Mouse (Mus musculus): ENCODE results near the gene Gm7138.
"Not testable (repeated sequence)": the region's sequence is repeated elsewhere in the genome, so short reads cannot be mapped to it uniquely, and the experiment has no call there.

Gm7138 gene

DNA sequence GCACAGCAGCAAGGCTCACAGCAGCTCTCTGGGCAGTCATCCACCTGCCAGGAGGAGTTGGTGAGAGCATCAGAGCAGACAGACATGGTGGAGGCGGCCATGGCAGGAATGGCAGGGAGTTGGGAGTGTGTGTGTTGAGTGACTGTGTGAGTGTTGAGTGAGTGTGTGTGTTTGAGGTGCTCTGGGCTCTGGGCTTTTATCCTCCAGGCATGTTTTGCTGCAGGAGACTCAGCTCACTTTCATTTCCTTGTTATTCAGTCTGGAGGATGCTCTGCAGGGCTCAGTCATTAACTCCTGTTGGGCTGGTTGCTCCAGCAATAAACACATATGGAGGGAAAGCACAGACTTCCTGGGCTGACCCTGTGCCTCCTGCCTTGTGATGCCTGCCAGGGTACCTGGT is at the start of gene Gm7138:
Gene Gm7138 (minus strand): TSS at position 101 of the 400 bp plus-strand sequence.
- DNase-seq (ENCODE audit: low spot score): not testable (repeated sequence)

DNA sequence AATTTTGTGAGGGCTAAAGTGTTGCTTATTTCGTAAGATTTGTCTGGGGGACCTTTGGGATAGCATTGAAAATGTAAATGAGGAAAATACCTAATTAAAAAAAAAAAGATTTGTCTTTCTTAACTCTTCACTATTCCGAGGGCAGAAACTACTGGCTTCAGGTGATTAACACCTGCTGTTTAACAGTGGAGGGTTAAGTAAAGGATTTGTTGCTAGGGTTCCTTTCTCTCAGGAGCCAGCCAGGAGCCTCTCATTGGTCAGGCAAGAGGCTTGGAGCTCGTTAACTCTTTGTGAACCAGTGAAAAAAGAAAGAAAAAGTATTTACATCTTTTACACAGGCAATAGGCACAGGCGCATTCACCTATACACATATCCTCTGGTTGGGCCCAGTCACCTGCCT is 42.5 kb upstream of the Gm7138 start:
- DNase-seq (ENCODE audit: low spot score): no peak

DNA sequence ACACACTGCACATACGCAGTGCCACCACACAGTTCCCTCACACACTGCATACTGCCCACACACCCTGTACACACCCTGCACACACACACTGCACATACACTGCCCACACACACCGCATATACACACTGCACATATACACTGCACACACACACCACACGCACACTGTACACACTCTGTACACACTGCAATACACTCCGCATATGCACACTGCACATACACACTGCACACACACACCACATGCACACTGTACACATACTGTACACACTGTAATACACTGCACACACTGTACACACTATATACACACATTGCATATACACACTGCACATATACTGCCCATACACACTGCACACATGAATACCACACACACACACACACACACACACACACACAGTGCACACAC is 41.8 kb upstream of the Gm7138 start:
- DNase-seq (ENCODE audit: low spot score): no peak

GRCm38 (mm10) chr10:77815514-77815913 is 38.8 kb upstream of the Gm7138 start:
- no peak for DNase-seq (ENCODE audit: low spot score)

GRCm38 (mm10) chr10:77814382-77814781 is 37.6 kb upstream of the Gm7138 start, which contains the start of gene Gm2696:
Gene Gm2696 (plus strand): TSS chr10:77814682.
- DNase-seq (ENCODE audit: low spot score): no peak

DNA sequence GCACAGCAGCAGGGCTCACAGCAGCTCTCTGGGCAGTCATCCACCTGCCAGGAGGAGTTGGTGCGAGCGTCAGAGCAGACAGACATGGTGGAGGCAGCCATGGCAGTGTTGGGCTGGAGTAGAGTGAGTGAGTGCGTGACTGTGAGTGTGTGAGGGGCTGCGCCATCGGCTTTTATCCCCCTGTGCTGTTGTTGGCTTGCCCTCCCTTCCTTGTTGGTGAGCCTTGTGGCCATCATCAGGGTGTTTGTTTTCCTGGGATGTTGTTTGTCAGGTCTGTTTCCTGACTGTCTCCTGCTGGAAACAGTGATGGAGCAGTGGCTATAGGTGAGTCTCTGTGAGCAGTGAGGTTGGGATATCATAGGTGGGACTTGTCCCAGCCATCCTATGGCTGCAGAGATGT is 35.0 kb upstream of the Gm7138 start, which contains the start of gene Gm9507:
Gene Gm9507 (minus strand): TSS at position 101 of the 400 bp plus-strand sequence.
- no peak for DNase-seq (ENCODE audit: low spot score)

DNA sequence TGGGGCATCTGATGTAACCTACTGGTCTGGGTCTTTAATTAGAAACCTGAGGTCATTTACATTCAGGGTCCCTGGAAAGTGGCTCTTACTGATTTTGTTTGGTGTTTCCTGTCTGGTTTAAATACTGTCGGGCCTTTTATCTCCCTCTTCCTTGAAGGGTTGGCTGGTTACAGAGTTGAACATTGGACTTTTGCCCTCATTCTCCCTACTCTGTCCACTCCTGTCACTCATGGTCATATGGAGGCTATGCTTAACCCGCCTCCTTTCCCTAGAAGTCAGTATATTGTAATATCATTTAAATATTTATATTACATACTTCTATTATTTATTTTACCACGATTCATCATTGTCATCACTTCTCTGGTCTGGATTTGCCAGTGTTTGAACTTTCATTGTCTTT is 27.4 kb upstream of the Gm7138 start:
- DNase-seq (ENCODE audit: low spot score): no peak

DNA sequence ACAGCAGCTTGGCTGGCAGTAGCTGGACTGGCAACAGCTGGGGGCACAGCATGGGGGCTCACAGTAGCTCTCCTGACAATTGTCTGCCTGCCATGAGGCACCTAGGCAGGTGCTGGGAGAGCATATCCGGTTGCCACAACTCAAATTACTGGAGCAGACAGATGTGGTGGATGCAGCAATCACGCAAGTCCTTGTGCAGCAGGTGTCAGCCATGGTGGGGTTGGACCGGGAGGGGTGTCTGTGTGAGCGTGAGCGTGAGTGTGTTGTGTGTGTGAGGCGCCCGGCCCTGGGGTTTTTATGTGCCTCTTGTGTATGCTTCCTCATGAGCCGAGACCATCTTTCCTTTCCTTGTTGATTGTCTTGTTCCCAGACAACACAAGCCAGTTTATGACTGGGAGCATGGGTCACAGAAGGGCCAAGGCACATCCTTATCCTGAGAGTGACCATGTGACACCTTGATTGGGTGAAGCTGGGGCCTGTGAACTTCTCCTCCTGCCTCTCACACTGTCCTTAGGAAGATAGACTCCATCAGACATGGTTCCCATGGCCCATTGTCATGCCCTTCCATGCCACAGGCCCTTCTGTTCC is 22.3 kb upstream of the Gm7138 start, which contains the start of gene Gm19668:
Gene Gm19668 (minus strand): TSS at position 213 of the 588 bp plus-strand sequence.
- DNase-seq (ENCODE audit: low spot score): no peak

- not testable (repeated sequence) for DNase-seq (ENCODE audit: low spot score)
Measured at GRCm38 (mm10) chr10:77798164-77798920, 21.6 kb upstream of the Gm7138 start.

DNA sequence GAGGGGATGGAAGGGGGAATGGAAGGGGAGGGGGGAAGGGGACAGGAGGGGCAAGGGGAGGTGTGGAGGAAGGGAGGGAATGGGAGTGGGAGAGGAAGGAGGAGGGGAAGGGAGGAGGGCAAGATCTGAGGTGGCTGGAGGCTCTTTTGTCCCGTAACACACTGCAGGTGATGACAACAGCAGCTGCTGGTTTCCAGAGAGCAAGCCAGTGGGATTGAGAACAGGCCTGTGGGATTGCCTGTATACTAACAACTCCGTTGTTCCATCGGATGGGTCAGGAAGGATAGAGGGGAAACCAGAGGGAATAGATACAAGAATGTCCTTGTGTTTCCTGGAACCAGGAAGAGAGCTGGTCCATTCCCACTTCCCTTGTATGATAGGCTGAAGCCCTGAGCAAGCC is 20.9 kb upstream of the Gm7138 start:
- DNase-seq (ENCODE audit: low spot score): no peak

- no peak for DNase-seq (ENCODE audit: low spot score)
Measured at GRCm38 (mm10) chr10:77794976-77795375, 18.2 kb upstream of the Gm7138 start, which contains the start of gene Gm9639. Gene Gm9639 (minus strand): TSS chr10:77795076.

DNA sequence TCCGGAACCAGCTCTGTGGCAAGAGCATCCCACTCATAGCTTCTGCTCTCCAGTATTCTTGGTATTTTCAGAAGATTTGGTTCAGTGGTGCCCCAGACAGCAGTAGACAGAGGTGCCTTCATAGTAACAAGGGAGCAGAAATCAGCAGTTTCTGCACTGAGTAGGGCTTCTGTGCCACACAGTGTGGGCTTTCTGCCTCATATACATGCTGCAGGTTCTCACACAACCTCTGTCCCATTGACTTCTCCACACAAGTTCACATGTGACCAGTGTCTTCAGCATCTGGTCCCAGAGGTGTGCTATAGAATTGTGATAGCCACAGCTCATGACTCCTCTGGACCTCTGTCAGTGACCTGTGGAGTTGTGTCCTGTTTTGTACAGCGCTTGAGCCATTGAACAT is 11.9 kb upstream of the Gm7138 start:
- no peak for DNase-seq (ENCODE audit: low spot score)

GRCm38 (mm10) chr10:77787876-77788275 is 11.1 kb upstream of the Gm7138 start, which contains the start of gene Gm7137:
Gene Gm7137 (minus strand): TSS chr10:77788200.
- not testable (repeated sequence) for DNase-seq (ENCODE audit: low spot score)

DNA sequence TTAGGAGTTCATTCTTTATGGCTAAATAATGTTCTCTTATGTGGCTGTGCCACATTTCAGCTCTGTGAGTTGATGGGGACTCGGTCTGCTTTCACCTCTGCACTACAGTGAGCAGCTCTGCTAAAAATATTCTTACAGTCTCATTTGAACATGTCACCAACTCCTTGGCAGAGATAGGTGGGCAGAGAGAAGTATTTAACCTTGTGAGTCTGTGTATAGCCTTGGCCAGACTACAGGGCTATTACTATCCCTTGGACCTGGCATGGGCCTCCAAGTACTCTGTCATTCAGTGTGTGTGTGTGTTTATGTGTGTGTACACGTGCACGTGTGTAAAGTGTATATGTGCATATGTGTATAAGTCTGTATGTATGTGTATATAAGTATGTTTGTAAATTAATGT is 6.7 kb upstream of the Gm7138 start:
- not testable (repeated sequence) for DNase-seq (ENCODE audit: low spot score)

DNA sequence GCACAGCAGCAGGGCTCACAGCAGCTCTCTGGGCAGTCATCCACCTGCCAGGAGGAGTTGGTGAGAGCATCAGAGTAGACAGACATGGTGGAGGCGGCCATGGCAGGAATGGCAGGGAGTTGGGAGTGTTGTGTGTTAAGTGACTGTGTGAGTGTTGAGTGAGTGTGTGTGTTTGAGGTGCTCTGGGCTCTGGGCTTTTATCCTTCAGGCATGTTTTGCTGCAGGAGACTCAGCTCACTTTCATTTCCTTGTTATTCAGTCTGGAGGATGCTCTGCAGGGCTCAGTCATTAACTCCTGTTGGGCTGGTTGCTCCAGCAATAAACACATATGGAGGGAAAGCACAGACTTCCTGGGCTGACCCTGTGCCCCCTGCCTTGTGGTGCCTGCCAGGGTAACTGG is 5.7 kb upstream of the Gm7138 start, which contains the start of gene Gm3250:
Gene Gm3250 (minus strand): TSS at position 101 of the 400 bp plus-strand sequence.
- not testable (repeated sequence) for DNase-seq (ENCODE audit: low spot score)

GRCm38 (mm10) chr10:77772142-77772541 is 4.6 kb downstream of the Gm7138 start:
- not testable (repeated sequence) for DNase-seq (ENCODE audit: low spot score)

DNA sequence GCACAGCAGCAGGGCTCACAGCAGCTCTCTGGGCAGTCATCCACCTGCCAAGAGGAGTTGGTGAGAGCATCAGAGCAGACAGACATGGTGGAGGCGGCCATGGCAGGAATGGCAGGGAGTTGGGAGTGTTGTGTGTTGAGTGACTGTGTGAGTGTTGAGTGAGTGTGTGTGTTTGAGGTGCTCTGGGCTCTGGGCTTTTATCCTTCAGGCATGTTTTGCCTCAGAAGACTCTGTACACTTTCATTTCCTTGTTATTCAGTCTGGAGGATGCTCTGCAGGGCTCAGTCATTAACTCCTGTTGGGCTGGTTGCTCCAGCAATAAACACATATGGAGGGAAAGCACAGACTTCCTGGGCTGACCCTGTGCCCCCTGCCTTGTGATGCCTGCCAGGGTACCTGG is 5.5 kb downstream of the Gm7138 start, which contains the start of gene Gm3238:
Gene Gm3238 (minus strand): TSS at position 101 of the 400 bp plus-strand sequence.
- DNase-seq (ENCODE audit: low spot score): not testable (repeated sequence)

- no peak for DNase-seq (ENCODE audit: low spot score)
Measured at GRCm38 (mm10) chr10:77769727-77770126, 7.0 kb downstream of the Gm7138 start.

DNA sequence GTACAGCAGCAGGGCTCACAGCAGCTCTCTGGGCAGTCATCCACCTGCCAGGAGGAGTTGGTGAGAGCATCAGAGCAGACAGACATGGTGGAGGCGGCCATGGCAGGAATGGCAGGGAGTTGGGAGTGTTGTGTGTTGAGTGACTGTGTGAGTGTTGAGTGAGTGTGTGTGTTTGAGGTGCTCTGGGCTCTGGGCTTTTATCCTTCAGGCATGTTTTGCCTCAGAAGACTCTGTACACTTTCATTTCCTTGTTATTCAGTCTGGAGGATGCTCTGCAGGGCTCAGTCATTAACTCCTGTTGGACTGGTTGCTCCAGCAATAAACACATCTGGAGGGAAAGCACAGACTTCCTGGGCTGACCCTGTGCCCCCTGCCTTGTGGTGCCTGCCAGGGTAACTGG is 17.2 kb downstream of the Gm7138 start, which contains the start of gene Gm3233:
Gene Gm3233 (minus strand): TSS at position 101 of the 400 bp plus-strand sequence.
- DNase-seq (ENCODE audit: low spot score): not testable (repeated sequence)

DNA sequence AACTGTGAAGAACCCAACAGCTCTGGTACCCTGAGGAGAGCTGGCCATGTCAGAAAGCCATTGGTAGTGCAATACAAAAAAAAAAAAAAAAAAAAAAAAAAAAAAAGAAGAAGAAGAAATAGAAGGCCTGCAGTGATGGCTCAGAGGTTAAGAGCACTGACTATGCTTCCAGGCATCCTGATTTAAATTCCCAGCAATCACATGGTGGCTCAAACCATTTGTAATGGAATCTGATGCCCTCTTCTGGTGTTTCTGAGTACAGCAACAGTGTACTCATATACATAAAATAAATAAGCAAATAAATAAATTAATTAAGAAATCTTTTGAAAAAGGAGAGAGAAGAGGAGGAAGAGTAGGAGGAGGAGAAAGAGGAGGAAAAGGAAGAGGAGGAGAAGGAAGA is 23.3 kb downstream of the Gm7138 start:
- no peak for DNase-seq (ENCODE audit: low spot score)

GRCm38 (mm10) chr10:77752312-77752711 is 24.4 kb downstream of the Gm7138 start:
- DNase-seq (ENCODE audit: low spot score): not testable (repeated sequence)

GRCm38 (mm10) chr10:77751254-77751653 is 25.5 kb downstream of the Gm7138 start, which contains the start of gene Gm9736:
Gene Gm9736 (minus strand): TSS chr10:77751354.
- DNase-seq (ENCODE audit: low spot score): not testable (repeated sequence)

- not testable (repeated sequence) for DNase-seq (ENCODE audit: low spot score)
Measured at GRCm38 (mm10) chr10:77750686-77751085, 26.1 kb downstream of the Gm7138 start.
